Mouse (Mus musculus) liver, embryonic 14.5 days (tissue): ENCODE measurements around the gene Cnnm1. TPM values are rescaled to one million over a fixed set of nuclear protein-coding genes. Genes with fewer than 3 reads are reported as not detected.
"Not testable (repeated sequence)": the region's sequence is repeated elsewhere in the genome, so short reads cannot be mapped to it uniquely, and the experiment has no call there.

Experiments used
- ATAC-seq: fragments of 200-750 bp; cut with Nextera tagmentation; 2 replicates; pipeline ENCODE4 v1.8.0; 2017; ENCODE audit warnings: moderate number of reproducible peaks, mild to moderate bottlenecking, moderate library complexity; ENCODE audit not compliant: insufficient read depth
- DNase-seq, 3 experiments: peaks; one replicate each; pipeline ENCODE4 v3.0.0-alpha.2; 2012 to 2013; ENCODE audit warnings: low read depth in 3 of 3, low spot score in 3 of 3
- H3K27ac ChIP-seq: fragments of 300-500 bp; sonication (generic); 2 replicates; pipeline ENCODE4 v1.5.1; 2014; ENCODE audit warnings: moderate library complexity, mild to moderate bottlenecking, control low read depth, inconsistent platforms
- H3K27me3 ChIP-seq: fragments of 300-500 bp; sonication (generic); 2 replicates; pipeline ENCODE4 v1.6.1; 2014; ENCODE audit warnings: mild to moderate bottlenecking, low read length, moderate library complexity; ENCODE audit not compliant: control insufficient read depth, insufficient read depth
- H3K36me3 ChIP-seq: fragments of 300-500 bp; sonication (generic); replicated peaks from 2 replicates; pipeline ENCODE4 v1.6.1; 2014; ENCODE audit warnings: low read depth; ENCODE audit not compliant: control insufficient read depth, insufficient read depth
- H3K4me1 ChIP-seq, 2 experiments: fragments of 200-500 bp in 1 of 2; fragments of 300-500 bp in 1 of 2; sonication (generic) in 1 of 2; replicated peaks; 2 replicates each; pipeline ENCODE4 v1.6.1; 2012 to 2014; ENCODE audit warnings: antibody characterized with exemption in 1 of 2, inconsistent platforms in 1 of 2, low read length in 1 of 2; ENCODE audit not compliant: control insufficient read depth in 2 of 2, insufficient read depth in 2 of 2
- H3K4me2 ChIP-seq: fragments of 300-500 bp; sonication (generic); 2 replicates; pipeline ENCODE4 v1.6.1; 2014; ENCODE audit warnings: low read depth, mild to moderate bottlenecking, control low read depth, moderate library complexity
- H3K4me3 ChIP-seq, 2 experiments: fragments of 200-500 bp in 1 of 2; fragments of 300-500 bp in 1 of 2; sonication (generic) in 1 of 2; 2 replicates each; pipeline ENCODE4 v1.5.1; 2012 to 2014; ENCODE audit warnings: low read depth in 2 of 2, low read length in 2 of 2, mild to moderate bottlenecking in 2 of 2, control low read depth in 1 of 2, inconsistent platforms in 1 of 2, moderate library complexity in 1 of 2; ENCODE audit not compliant: insufficient read depth in 1 of 2
- H3K9ac ChIP-seq: fragments of 300-500 bp; sonication (generic); replicated peaks from 2 replicates; pipeline ENCODE4 v1.6.1; 2014; ENCODE audit warnings: mild to moderate bottlenecking, control low read depth, moderate library complexity
- H3K9me3 ChIP-seq: fragments of 300-500 bp; sonication (generic); 2 replicates; pipeline ENCODE4 v1.6.1; 2016; ENCODE audit warnings: low read length, mixed read lengths; ENCODE audit not compliant: control insufficient read depth
- CTCF ChIP-seq: IDR thresholded peaks from 2 replicates; pipeline ENCODE4 v1.5.1; 2016; ENCODE audit warnings: antibody characterized with exemption, low read depth, control low read depth
- EP300 ChIP-seq: IDR thresholded peaks from 2 replicates; pipeline ENCODE4 v1.6.1; 2016; ENCODE audit warnings: antibody characterized with exemption, low read depth
- WGBS: fragments of 180-500 bp; shearing (Covaris S2); extraction: QIAGEN DNeasy Blood & Tissue Kit; methylation state at CpG from one replicate; pipeline ENCODE4 v1.1.7; 2014; ENCODE audit not compliant: insufficient replicate concordance; 5-methylcytosine and 5-hydroxymethylcytosine counted together
- polyA plus RNA-seq, 2 experiments: library from polyadenylated mRNA; depleted of rRNA in 1 of 2; stranded (reverse) in 1 of 2; unstranded in 1 of 2; fragments of >200 nt; fragmentation: Nextera tagmentation in 1 of 2; extraction: Ambion mirVana in 1 of 2; gene quantifications; 2 replicates each; pipeline versions ENCODE4 v1.2.1 to v1.2.3; 2012 to 2014

Cnnm1 gene
- polyA plus RNA-seq, 2 experiments: 0.08 to 0.17 TPM

DNA sequence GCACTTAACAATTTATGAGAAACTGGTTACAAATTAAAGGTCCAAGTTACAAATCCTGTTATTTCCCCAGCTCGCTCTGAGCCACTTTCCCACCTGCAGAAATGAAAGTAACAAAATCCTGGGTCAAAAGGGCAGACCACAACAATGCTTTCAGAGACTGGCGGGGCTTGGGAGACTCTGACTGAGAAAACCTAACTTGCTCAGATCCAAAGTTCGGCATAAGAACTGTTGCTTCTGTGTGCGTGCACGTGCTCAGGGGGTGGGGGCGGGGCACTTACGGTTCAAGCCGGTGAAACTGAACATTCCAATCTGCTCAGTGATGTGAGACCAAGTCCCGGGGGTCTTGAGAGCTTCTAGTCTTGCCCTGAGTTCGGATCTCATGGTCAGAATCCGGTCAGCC, 62.4 kb downstream of the Cnnm1 start:
- 77% methylated on average over 11 of the region's 11 CpGs for WGBS
- H3K4me2 ChIP-seq: no peak overlapping the region
- H3K4me1 ChIP-seq: no peaks in the 10 kb centered on the region
- no peak overlapping the region for H3K4me3 ChIP-seq
- H3K36me3 ChIP-seq: peaks cover 2% of the 10 kb centered on the region
- H3K27ac ChIP-seq: no peak overlapping the region
- no peak for ATAC-seq
- no peaks in the 10 kb centered on the region for H3K27me3 ChIP-seq
- no peak for DNase-seq
- no peaks in the 10 kb centered on the region for H3K9me3 ChIP-seq
- H3K9ac ChIP-seq: no peak overlapping the region
- no peak for TF ChIP-seq CTCF
- TF ChIP-seq EP300: no peak

DNA sequence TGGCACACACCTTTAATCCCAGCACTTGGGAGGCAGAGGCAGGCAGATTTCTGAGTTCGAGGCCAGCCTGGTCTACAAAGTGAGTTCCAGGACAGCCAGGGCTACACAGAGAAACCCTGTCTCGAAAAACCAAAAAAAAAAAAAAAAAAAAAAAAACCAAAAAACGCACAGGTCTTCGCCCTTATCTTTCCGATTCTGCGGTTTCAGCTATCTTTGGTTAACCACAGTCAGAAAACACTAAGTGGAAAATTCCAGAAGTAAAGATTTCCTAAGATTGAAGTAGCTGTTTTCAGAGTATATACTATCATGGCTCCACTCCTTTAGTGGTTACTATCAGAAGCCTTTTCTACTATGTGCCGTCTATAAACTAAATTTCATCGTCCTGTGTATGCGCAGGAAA, 63.4 kb downstream of the Cnnm1 start:
- not testable (repeated sequence) for H3K27me3 ChIP-seq, DNase-seq, H3K4me2 ChIP-seq, H3K9ac ChIP-seq, H3K4me1 ChIP-seq, H3K36me3 ChIP-seq, H3K27ac ChIP-seq, ATAC-seq, H3K9me3 ChIP-seq, H3K4me3 ChIP-seq
- 59% methylated on average over 8 of the region's 9 CpGs for WGBS

DNA sequence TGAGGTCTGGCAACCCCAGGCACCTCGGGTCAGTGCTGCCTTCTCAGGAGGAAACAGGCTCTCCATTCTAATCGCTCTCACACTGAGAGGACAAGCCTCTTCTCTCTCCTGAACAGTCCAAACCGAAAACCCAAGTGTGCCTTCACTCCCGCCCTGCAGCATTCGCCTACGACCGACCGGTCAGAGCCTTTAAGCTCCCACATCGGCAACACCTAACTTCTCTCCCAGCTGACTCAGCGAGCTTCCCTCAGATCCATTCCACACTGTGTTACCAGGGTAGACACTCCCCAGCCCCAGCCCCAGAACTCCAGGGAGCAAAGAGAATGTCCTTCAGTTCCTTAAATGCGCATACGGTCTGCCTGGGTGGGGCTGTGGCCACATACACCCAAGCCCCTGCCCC, 65.2 kb downstream of the Cnnm1 start:
- no peaks in the 10 kb centered on the region for H3K9me3 ChIP-seq
- H3K36me3 ChIP-seq: peaks cover 5% of the 10 kb centered on the region
- H3K4me3 ChIP-seq: no peak overlapping the region
- H3K4me2 ChIP-seq: no peak overlapping the region
- no peak overlapping the region for H3K27ac ChIP-seq
- H3K9ac ChIP-seq: no peak overlapping the region
- ATAC-seq (no peak), DNase-seq (no peak)
- TF ChIP-seq CTCF (no peak), EP300 (no peak)
- H3K4me1 ChIP-seq: no peaks in the 10 kb centered on the region
- no peaks in the 10 kb centered on the region for H3K27me3 ChIP-seq
- WGBS: 79% methylated on average over 12 of the region's 12 CpGs

- 0 out of 4 replicates have a peak, but pooled peaks cover 0 to 3% of the 10 kb centered on the region in 2 experiments for H3K4me1 ChIP-seq
- no peak for DNase-seq
- no peaks in the 10 kb centered on the region for H3K9me3 ChIP-seq
- H3K36me3 ChIP-seq: peaks cover 6% of the 10 kb centered on the region
- no peak overlapping the region for H3K4me3 ChIP-seq
- no peak overlapping the region for H3K4me2 ChIP-seq
- H3K9ac ChIP-seq: no peak overlapping the region
- WGBS: 75% methylated on average over 14 of the region's 14 CpGs
- no peak overlapping the region for H3K27ac ChIP-seq
- no peaks in the 10 kb centered on the region for H3K27me3 ChIP-seq
- ATAC-seq: no peak
- TF ChIP-seq CTCF (no peak), EP300 (no peak)
Measured at GRCm38 (mm10) chr19:43510436-43511220, 70.4 kb downstream of the Cnnm1 start.

- ATAC-seq (no peak), DNase-seq (no peak)
- no peak overlapping the region for H3K4me3 ChIP-seq
- no peak overlapping the region for H3K4me2 ChIP-seq
- H3K27ac ChIP-seq: no peak overlapping the region
- H3K36me3 ChIP-seq: peaks cover 6% of the 10 kb centered on the region
- peaks cover 0 to 13% of the 10 kb centered on the region in 2 experiments; a peak in 2 of 4 replicates for H3K4me1 ChIP-seq
- H3K9ac ChIP-seq: no peak overlapping the region
- WGBS: 75% methylated on average over 22 of the region's 22 CpGs
- no peak for TF ChIP-seq CTCF
- TF ChIP-seq EP300: no peak
- no peaks in the 10 kb centered on the region for H3K9me3 ChIP-seq
- H3K27me3 ChIP-seq: no peaks in the 10 kb centered on the region
Measured at GRCm38 (mm10) chr19:43511621-43512620, 71.7 kb downstream of the Cnnm1 start.
